Mouse (Mus musculus): ENCODE results near the gene Trim46. TPM values are rescaled to one million over a fixed set of nuclear protein-coding genes. Genes with fewer than 3 reads are reported as not detected.

The Trim46 gene
- polyA plus RNA-seq, 2 experiments: 0.05 to 0.29 TPM

GRCm38 (mm10) chr3:89208736-89209135 is 37.4 kb downstream of the Trim46 start:
- no peak for TF ChIP-seq CTCF (IDR thresholded peaks at IDR 0.05; ENCODE audit: low read depth)
- TF ChIP-seq EP300 (IDR thresholded peaks at IDR 0.05; ENCODE audit: low read depth): no peak
- no peaks in the 10 kb centered on the region for H3K9me3 ChIP-seq (ENCODE audit: control insufficient read depth, low read length)
- no peak overlapping the region for H3K4me3 ChIP-seq (ENCODE audit: insufficient read depth in 1 of 2, low read depth in 2 of 2, low read length in 2 of 2)
- no peak overlapping the region for H3K4me2 ChIP-seq (ENCODE audit: low read depth)
- no peak overlapping the region for H3K27ac ChIP-seq
- H3K27me3 ChIP-seq (ENCODE audit: control insufficient read depth, insufficient read depth, low read length): no peaks in the 10 kb centered on the region
- peaks cover 5 to 9% of the 10 kb centered on the region in 2 experiments for H3K4me1 ChIP-seq (replicated peaks; ENCODE audit: control insufficient read depth in 2 of 2, insufficient read depth in 2 of 2, low read length in 1 of 2)
- H3K9ac ChIP-seq (replicated peaks): no peak overlapping the region
- H3K36me3 ChIP-seq (replicated peaks; ENCODE audit: control insufficient read depth, insufficient read depth, low read depth): peaks cover 18% of the 10 kb centered on the region
- ATAC-seq (ENCODE audit: insufficient read depth): no peak
- DNase-seq (ENCODE audit: low read depth in 3 of 3, low spot score in 3 of 3): no peak
- WGBS (ENCODE audit: insufficient replicate concordance): 76% methylated on average over 6 of the region's 6 CpGs

- no peak overlapping the region for H3K4me2 ChIP-seq (ENCODE audit: low read depth)
- H3K4me3 ChIP-seq (ENCODE audit: insufficient read depth in 1 of 2, low read depth in 2 of 2, low read length in 2 of 2): no peak overlapping the region
- H3K9ac ChIP-seq (replicated peaks): no peak overlapping the region
- H3K27ac ChIP-seq: no peak overlapping the region
- ATAC-seq (ENCODE audit: insufficient read depth) (no peak), DNase-seq (ENCODE audit: low read depth in 3 of 3, low spot score in 3 of 3) (no peak)
- TF ChIP-seq EP300 (IDR thresholded peaks at IDR 0.05; ENCODE audit: low read depth) (no peak), CTCF (IDR thresholded peaks at IDR 0.05; ENCODE audit: low read depth) (no peak)
- WGBS (ENCODE audit: insufficient replicate concordance): 82% methylated on average over 13 of the region's 13 CpGs
- peaks cover 18% of the 10 kb centered on the region for H3K36me3 ChIP-seq (replicated peaks; ENCODE audit: control insufficient read depth, insufficient read depth, low read depth)
- peaks cover 8% of the 10 kb centered on the region in 2 experiments for H3K4me1 ChIP-seq (replicated peaks; ENCODE audit: control insufficient read depth in 2 of 2, insufficient read depth in 2 of 2, low read length in 1 of 2)
- no peaks in the 10 kb centered on the region for H3K9me3 ChIP-seq (ENCODE audit: control insufficient read depth, low read length)
- no peaks in the 10 kb centered on the region for H3K27me3 ChIP-seq (ENCODE audit: control insufficient read depth, insufficient read depth, low read length)
These were observed 37.9 kb downstream of the Trim46 start for GRCm38 (mm10) chr3:89208075-89208657.

- Histone ChIP-seq H3K9ac (replicated peaks) (no peak overlapping the region), H3K4me1 (replicated peaks; ENCODE audit: control insufficient read depth in 2 of 2, insufficient read depth in 2 of 2, low read length in 1 of 2) (peaks cover 0 to 5% of the 10 kb centered on the region in 2 experiments; a peak in 3 of 4 replicates), H3K9me3 (ENCODE audit: control insufficient read depth, low read length) (no peaks in the 10 kb centered on the region), H3K36me3 (replicated peaks; ENCODE audit: control insufficient read depth, insufficient read depth, low read depth) (peaks cover 18% of the 10 kb centered on the region), H3K4me2 (ENCODE audit: low read depth) (no peak overlapping the region), H3K27ac (no peak overlapping the region), H3K4me3 (ENCODE audit: insufficient read depth in 1 of 2, low read depth in 2 of 2, low read length in 2 of 2) (no peak overlapping the region), H3K27me3 (ENCODE audit: control insufficient read depth, insufficient read depth, low read length) (no peaks in the 10 kb centered on the region)
- 76% methylated on average over 2 of the region's 2 CpGs for WGBS (ENCODE audit: insufficient replicate concordance)
- DNase-seq (ENCODE audit: low read depth in 3 of 3, low spot score in 3 of 3) (no peak), ATAC-seq (ENCODE audit: insufficient read depth) (no peak)
- no peak for TF ChIP-seq EP300 (IDR thresholded peaks at IDR 0.05; ENCODE audit: low read depth)
- no peak for TF ChIP-seq CTCF (IDR thresholded peaks at IDR 0.05; ENCODE audit: low read depth)
These were observed 39.4 kb downstream of the Trim46 start for GRCm38 (mm10) chr3:89206695-89207094.

- no peak overlapping the region for H3K9ac ChIP-seq (replicated peaks)
- WGBS (ENCODE audit: insufficient replicate concordance): 84% methylated on average over 7 of the region's 7 CpGs
- no peak overlapping the region for H3K27ac ChIP-seq
- H3K9me3 ChIP-seq (ENCODE audit: control insufficient read depth, low read length): no peaks in the 10 kb centered on the region
- peaks cover 0 to 5% of the 10 kb centered on the region in 2 experiments; a peak in 3 of 4 replicates for H3K4me1 ChIP-seq (replicated peaks; ENCODE audit: control insufficient read depth in 2 of 2, insufficient read depth in 2 of 2, low read length in 1 of 2)
- no peaks in the 10 kb centered on the region for H3K27me3 ChIP-seq (ENCODE audit: control insufficient read depth, insufficient read depth, low read length)
- ATAC-seq (ENCODE audit: insufficient read depth) (no peak), DNase-seq (ENCODE audit: low read depth in 3 of 3, low spot score in 3 of 3) (no peak)
- H3K36me3 ChIP-seq (replicated peaks; ENCODE audit: control insufficient read depth, insufficient read depth, low read depth): peaks cover 18% of the 10 kb centered on the region
- no peak for TF ChIP-seq CTCF (IDR thresholded peaks at IDR 0.05; ENCODE audit: low read depth)
- no peak for TF ChIP-seq EP300 (IDR thresholded peaks at IDR 0.05; ENCODE audit: low read depth)
- no peak overlapping the region for H3K4me2 ChIP-seq (ENCODE audit: low read depth)
- H3K4me3 ChIP-seq (ENCODE audit: insufficient read depth in 1 of 2, low read depth in 2 of 2, low read length in 2 of 2): no peak overlapping the region
These were observed 40.0 kb downstream of the Trim46 start for GRCm38 (mm10) chr3:89206079-89206478.

GRCm38 (mm10) chr3:89203142-89203514 is 43.0 kb downstream of the Trim46 start:
- Histone ChIP-seq H3K9ac (replicated peaks) (peak overlapping the region; percentile 64), H3K36me3 (replicated peaks; ENCODE audit: control insufficient read depth, insufficient read depth, low read depth) (peaks cover 7% of the 10 kb centered on the region; the same call in 1 of the 2 replicates), H3K4me1 (replicated peaks; ENCODE audit: control insufficient read depth in 2 of 2, insufficient read depth in 2 of 2, low read length in 1 of 2) (peaks cover 0 to 5% of the 10 kb centered on the region in 2 experiments; a peak in 3 of 4 replicates), H3K4me3 (ENCODE audit: insufficient read depth in 1 of 2, low read depth in 2 of 2, low read length in 2 of 2) (peak overlapping the region; percentile 64 to 95), H3K27me3 (ENCODE audit: control insufficient read depth, insufficient read depth, low read length) (no peaks in the 10 kb centered on the region), H3K9me3 (ENCODE audit: control insufficient read depth, low read length) (no peaks in the 10 kb centered on the region), H3K4me2 (ENCODE audit: low read depth) (peak overlapping the region; percentile 80), H3K27ac (peak overlapping the region; percentile 38)
- DNase-seq (ENCODE audit: low read depth in 3 of 3, low spot score in 3 of 3) (no peak), ATAC-seq (ENCODE audit: insufficient read depth) (peak; percentile 26; the same call in 1 of the 2 replicates)
- TF ChIP-seq CTCF (IDR thresholded peaks at IDR 0.05; ENCODE audit: low read depth) (no peak), EP300 (IDR thresholded peaks at IDR 0.05; ENCODE audit: low read depth) (no peak)
- 26% methylated on average over 5 of the region's 5 CpGs for WGBS (ENCODE audit: insufficient replicate concordance)

Measured in liver, embryonic 14.5 days (tissue).